Mouse (Mus musculus): ENCODE measurements at regions not wholly inside any gene's neighbourhood (a gene's known extent, or its start where the extent isn't known, plus 50 kb on each side); places are given as distances from the start of the nearest gene placed in this dataset.

DNA sequence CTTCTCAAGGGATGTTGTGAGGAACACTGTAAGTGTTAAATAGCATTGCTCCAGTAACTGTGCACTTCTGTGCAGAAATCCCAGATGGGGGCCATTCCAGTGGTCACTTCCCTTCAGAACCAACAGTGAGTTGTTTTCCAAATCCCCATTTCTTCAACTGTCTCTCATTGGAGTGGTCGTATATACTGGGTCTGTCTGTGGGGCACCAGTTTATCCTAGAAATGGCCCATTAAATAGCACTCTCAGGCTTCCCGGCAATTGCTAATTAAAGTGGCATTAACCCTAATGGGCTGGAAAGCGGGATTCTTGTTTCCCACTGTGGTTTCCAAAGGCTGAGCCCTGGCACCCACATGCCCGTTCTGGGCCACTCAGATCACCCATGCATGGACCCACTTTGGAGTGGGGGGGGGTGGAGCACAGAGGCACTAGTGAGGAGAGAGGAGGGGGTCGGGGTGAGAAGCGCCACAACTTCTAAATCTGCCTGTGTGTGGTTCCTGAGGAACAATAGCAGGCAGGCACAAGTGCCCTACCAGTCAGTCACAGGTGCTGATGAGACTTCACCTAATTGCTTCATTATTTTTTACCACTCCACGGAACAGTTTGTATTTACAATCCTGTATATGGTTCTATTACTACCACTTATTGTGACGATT, 78.1 kb downstream of the Fam204a start:
- peak overlapping the region; percentile 19; the same call in 1 of the 2 replicates for H3K4me2 ChIP-seq
- no peak overlapping the region for H3K27ac ChIP-seq
- H3K4me3 ChIP-seq (replicated peaks), result no peak overlapping the region
- peaks cover 33% of the 10 kb centered on the region for H3K4me1 ChIP-seq (replicated peaks)
- WGBS, result 17% methylated on average over 8 of the region's 8 CpGs
- no peak overlapping the region for H3K9ac ChIP-seq (replicated peaks)
- no peaks in the 10 kb centered on the region for H3K9me3 ChIP-seq
- H3K36me3 ChIP-seq, result no peaks in the 10 kb centered on the region
- ATAC-seq (ENCODE audit: insufficient number of reproducible peaks, insufficient read depth, low FRiP score, low TSS enrichment, low read depth), result no peak
- H3K27me3 ChIP-seq, result peaks cover 64% of the 10 kb centered on the region

DNA sequence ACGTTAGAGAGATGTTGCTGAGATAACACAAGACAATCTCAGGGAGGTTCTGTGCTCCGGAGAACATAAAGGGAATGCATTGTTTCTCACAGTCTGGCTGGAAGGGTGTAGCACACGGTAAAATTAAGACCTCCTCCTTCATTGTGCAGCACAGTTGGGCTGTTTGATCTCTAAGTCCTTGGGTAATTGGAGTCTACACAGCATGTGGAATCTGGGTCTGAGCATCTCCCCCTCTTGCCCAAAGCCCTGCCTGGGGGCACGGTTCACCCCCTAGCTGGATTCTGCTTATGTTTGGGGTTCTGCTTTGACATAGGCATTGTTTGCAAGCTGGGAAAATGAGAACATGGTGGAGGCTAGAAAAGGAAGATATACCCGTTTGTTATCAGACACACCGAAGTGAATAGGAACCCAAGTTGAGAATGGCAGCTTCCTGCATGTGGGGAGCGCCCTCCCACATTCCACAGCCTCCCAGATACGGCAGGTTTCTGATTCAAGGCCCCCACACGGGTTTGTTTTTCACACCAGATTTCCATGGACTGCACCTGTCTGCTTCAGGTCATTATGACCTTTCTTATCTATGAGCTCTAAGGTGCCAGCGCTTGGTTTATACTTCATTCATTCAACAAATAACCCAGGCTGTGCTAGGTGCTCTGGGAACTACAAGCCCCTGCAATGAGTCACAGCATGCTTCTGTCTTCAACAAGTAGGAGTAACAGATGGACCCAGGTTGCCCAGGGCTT, 79.9 kb downstream of the Fam204a start:
- H3K27me3 ChIP-seq, result peaks cover 61% of the 10 kb centered on the region
- H3K27ac ChIP-seq, result no peak overlapping the region
- no peaks in the 10 kb centered on the region for H3K36me3 ChIP-seq
- 44% methylated on average over 10 of the region's 10 CpGs for WGBS
- no peak overlapping the region for H3K4me3 ChIP-seq (replicated peaks)
- ATAC-seq (ENCODE audit: insufficient number of reproducible peaks, insufficient read depth, low FRiP score, low TSS enrichment, low read depth), result no peak
- H3K9ac ChIP-seq (replicated peaks), result no peak overlapping the region
- peak overlapping the region; percentile 2; the same call in 1 of the 2 replicates for H3K4me2 ChIP-seq
- no peaks in the 10 kb centered on the region for H3K9me3 ChIP-seq
- peaks cover 32% of the 10 kb centered on the region for H3K4me1 ChIP-seq (replicated peaks)

DNA sequence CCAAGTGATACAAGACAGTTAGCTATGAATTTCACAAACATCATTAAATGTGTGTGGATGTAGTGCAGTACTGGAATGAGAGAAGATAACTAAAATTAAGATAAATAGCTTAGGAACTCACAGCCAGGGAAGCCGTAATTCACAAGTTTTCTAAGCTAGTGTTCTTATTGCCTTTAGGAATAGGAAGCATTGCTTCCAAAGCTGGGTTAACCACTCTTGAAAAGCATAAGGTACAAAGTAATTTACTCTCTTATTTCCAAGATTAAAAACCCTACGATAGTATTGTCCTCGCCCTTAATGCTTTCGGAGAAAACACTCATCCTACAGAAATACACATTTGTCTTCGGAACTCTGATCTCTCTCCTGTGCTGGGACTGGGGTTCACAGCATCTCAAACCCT, 81.3 kb downstream of the Fam204a start:
- no peaks in the 10 kb centered on the region for H3K9me3 ChIP-seq
- H3K4me3 ChIP-seq (replicated peaks), result peak overlapping the region; percentile 34
- WGBS, result 85% methylated on average over 5 of the region's 5 CpGs
- ATAC-seq (ENCODE audit: insufficient number of reproducible peaks, insufficient read depth, low FRiP score, low TSS enrichment, low read depth), result no peak
- H3K36me3 ChIP-seq, result no peaks in the 10 kb centered on the region
- H3K27ac ChIP-seq, result no peak overlapping the region
- peaks cover 62% of the 10 kb centered on the region for H3K27me3 ChIP-seq
- peaks cover 29% of the 10 kb centered on the region for H3K4me1 ChIP-seq (replicated peaks)
- no peak overlapping the region for H3K9ac ChIP-seq (replicated peaks)
- H3K4me2 ChIP-seq, result peak overlapping the region; percentile 57

- Histone ChIP-seq H3K9me3 (no peaks in the 10 kb centered on the region), H3K4me1 (replicated peaks) (peaks cover 25% of the 10 kb centered on the region), H3K36me3 (no peaks in the 10 kb centered on the region), H3K9ac (replicated peaks) (peak overlapping the region; percentile 45; the same call in 1 of the 2 replicates), H3K4me3 (replicated peaks) (peak overlapping the region; percentile 34), H3K4me2 (peak overlapping the region; percentile 57), H3K27me3 (peaks cover 55% of the 10 kb centered on the region), H3K27ac (no peak overlapping the region)
- ATAC-seq (ENCODE audit: insufficient number of reproducible peaks, insufficient read depth, low FRiP score, low TSS enrichment, low read depth), result no peak
- WGBS, result 6% methylated on average over 20 of the region's 20 CpGs
These were observed 82.0 kb downstream of the Fam204a start for GRCm38 (mm10) chr19:60144336-60144989.

DNA sequence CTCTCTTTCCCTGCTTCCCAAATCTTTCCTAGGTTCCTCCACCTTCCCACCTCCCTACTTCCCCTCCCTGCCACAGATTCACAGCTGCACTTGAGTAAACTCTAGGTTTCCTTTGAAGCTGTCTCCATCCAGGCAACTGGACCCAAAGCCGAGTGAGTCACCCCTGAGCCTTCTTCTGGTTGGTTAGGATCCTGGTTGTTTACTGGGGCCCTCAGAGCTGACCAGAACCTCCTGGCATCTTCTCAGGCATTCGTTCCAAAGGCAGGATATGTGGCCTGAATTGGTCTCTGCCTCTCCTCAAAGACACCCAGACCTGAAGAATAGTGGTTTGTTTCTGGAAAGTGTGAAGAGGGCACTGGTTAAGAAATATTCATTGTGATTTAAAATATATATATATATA, 87.6 kb downstream of the Fam204a start:
- no peak overlapping the region for H3K27ac ChIP-seq
- ATAC-seq (ENCODE audit: insufficient number of reproducible peaks, insufficient read depth, low FRiP score, low TSS enrichment, low read depth), result no peak
- no peak overlapping the region for H3K4me3 ChIP-seq (replicated peaks)
- no peak overlapping the region for H3K4me2 ChIP-seq
- no peaks in the 10 kb centered on the region for H3K9me3 ChIP-seq
- H3K36me3 ChIP-seq, result no peaks in the 10 kb centered on the region
- no peak overlapping the region for H3K9ac ChIP-seq (replicated peaks)
- WGBS, result 41% methylated on average over 2 of the region's 2 CpGs
- H3K27me3 ChIP-seq, result peaks cover 21% of the 10 kb centered on the region
- no peaks in the 10 kb centered on the region for H3K4me1 ChIP-seq (replicated peaks)

DNA sequence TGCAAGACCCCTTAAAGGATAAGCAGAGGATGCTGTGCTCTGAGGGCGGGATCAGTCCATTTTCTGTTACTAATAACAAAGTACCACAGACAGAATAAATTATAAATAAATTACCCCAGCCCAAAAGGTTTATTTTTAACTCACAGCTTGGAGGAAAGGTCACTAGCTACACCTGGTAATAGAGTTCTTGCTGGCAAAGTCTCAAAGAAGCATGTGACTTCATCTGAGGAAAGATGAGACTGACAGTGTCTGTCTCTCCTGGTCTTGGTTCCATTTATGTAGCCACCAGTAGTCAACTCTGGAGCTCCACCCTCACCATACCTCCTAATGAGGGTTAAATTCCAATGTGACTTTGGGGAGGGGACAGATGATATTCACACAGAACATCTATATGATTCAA, 90.0 kb downstream of the Fam204a start:
- Histone ChIP-seq H3K9me3 (no peaks in the 10 kb centered on the region), H3K27me3 (peaks cover 14% of the 10 kb centered on the region), H3K4me2 (no peak overlapping the region), H3K27ac (no peak overlapping the region), H3K36me3 (no peaks in the 10 kb centered on the region), H3K4me1 (replicated peaks) (no peaks in the 10 kb centered on the region), H3K4me3 (replicated peaks) (no peak overlapping the region), H3K9ac (replicated peaks) (no peak overlapping the region)
- ATAC-seq (ENCODE audit: insufficient number of reproducible peaks, insufficient read depth, low FRiP score, low TSS enrichment, low read depth), result no peak
- 70% methylated on average over 1 of the region's 1 CpGs for WGBS

DNA sequence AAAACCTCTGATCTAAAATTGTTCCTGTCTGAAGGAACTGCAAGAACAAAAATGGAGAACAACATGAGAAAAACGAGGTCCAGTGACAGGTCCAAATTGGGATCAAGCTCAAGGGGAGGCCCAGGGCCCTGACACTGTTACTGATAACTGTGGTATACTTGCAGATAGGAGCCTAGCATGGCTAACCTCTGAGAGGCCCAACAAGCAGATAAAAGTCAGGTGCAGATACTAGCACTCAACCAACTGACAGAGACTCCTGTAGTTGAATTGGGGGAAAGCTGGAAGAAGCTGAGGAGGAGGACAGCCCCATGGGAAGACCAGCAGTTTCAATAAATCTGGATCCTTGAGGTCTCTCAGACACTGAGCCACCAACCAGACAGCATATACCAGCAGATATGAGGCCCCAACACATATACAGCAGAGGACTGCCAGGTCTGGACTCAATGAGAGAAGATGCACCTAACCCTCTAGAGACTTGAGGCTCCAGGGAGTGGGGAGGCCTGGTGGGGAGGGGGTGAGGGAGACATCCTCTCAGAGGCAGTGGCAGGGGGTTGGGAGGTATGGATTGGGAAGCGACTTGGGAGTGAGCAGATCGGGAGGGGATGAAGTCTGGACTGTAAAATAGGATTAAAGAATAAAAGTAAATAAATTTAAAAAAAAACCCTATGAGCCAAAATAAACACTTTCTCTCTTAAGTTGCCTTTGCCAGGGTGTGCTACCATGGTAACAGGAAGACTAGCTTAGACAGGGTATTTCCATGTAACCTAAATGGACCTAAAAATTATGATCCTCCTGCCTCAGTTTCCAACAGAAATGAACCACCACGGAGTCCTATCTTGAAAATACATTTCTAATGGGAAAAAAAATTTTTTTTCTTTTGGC, 91.8 kb downstream of the Fam204a start:
- H3K4me1 ChIP-seq (replicated peaks), result no peaks in the 10 kb centered on the region
- no peak for ATAC-seq (ENCODE audit: insufficient number of reproducible peaks, insufficient read depth, low FRiP score, low TSS enrichment, low read depth)
- no peak overlapping the region for H3K4me2 ChIP-seq
- no peaks in the 10 kb centered on the region for H3K9me3 ChIP-seq
- no peak overlapping the region for H3K9ac ChIP-seq (replicated peaks)
- H3K36me3 ChIP-seq, result no peaks in the 10 kb centered on the region
- H3K4me3 ChIP-seq (replicated peaks), result no peak overlapping the region
- peaks cover 8% of the 10 kb centered on the region; the same call in 1 of the 2 replicates for H3K27me3 ChIP-seq
- no peak overlapping the region for H3K27ac ChIP-seq
- WGBS, result 80% methylated on average over 4 of the region's 4 CpGs

- WGBS, result 93% methylated on average over 2 of the region's 2 CpGs
- no peak for ATAC-seq (ENCODE audit: insufficient number of reproducible peaks, insufficient read depth, low FRiP score, low TSS enrichment, low read depth)
- Histone ChIP-seq H3K9ac (replicated peaks) (no peak overlapping the region), H3K4me1 (replicated peaks) (no peaks in the 10 kb centered on the region), H3K4me2 (no peak overlapping the region), H3K4me3 (replicated peaks) (no peak overlapping the region), H3K9me3 (no peaks in the 10 kb centered on the region), H3K27me3 (0 out of 2 replicates have a peak, but pooled peaks cover under 1% of the 10 kb centered on the region), H3K27ac (no peak overlapping the region), H3K36me3 (no peaks in the 10 kb centered on the region)
These were observed 96.9 kb downstream of the Fam204a start for GRCm38 (mm10) chr19:60129635-60130034.

DNA sequence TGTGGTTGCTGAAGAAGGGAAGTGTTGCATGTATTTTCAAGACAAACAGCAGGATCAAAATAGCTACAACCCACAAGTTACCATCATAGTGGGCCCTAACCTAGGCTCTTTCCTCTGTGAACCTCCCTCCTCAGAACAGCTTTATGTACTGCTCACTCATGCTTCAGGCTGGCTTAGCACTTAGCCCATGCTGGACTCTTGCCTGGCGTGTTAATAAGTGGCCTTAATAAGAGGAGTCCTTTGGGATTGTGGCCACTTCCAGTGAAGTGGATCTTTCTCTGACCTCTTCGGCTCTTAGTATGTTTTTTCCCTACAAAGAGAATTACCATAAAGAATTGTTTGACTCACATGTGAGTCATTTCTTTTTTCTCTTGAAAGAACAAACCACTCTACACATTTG, 101.9 kb downstream of the Fam204a start:
- Histone ChIP-seq H3K9me3 (no peaks in the 10 kb centered on the region), H3K4me3 (replicated peaks) (no peak overlapping the region), H3K9ac (replicated peaks) (no peak overlapping the region), H3K4me2 (no peak overlapping the region), H3K27ac (no peak overlapping the region), H3K4me1 (replicated peaks) (peaks cover 9% of the 10 kb centered on the region), H3K36me3 (no peaks in the 10 kb centered on the region), H3K27me3 (0 out of 2 replicates have a peak, but pooled peaks cover 6% of the 10 kb centered on the region)
- ATAC-seq (ENCODE audit: insufficient number of reproducible peaks, insufficient read depth, low FRiP score, low TSS enrichment, low read depth), result no peak
- 69% methylated on average over 2 of the region's 2 CpGs for WGBS

GRCm38 (mm10) chr19:60120917-60121316, 105.6 kb downstream of the Fam204a start:
- no peak overlapping the region for H3K27ac ChIP-seq
- peaks cover 9% of the 10 kb centered on the region for H3K4me1 ChIP-seq (replicated peaks)
- ATAC-seq (ENCODE audit: insufficient number of reproducible peaks, insufficient read depth, low FRiP score, low TSS enrichment, low read depth), result no peak
- 0 out of 2 replicates have a peak, but pooled peaks cover 6% of the 10 kb centered on the region for H3K27me3 ChIP-seq
- WGBS, result 54% methylated on average over 5 of the region's 5 CpGs
- no peaks in the 10 kb centered on the region for H3K36me3 ChIP-seq
- H3K9ac ChIP-seq (replicated peaks), result no peak overlapping the region
- H3K4me3 ChIP-seq (replicated peaks), result no peak overlapping the region
- no peak overlapping the region for H3K4me2 ChIP-seq
- no peaks in the 10 kb centered on the region for H3K9me3 ChIP-seq
